Mouse (Mus musculus) C2C12 (cell line): ENCODE measurements around the gene Zfp981. TPM values are rescaled to one million over a fixed set of nuclear protein-coding genes. Genes with fewer than 3 reads are reported as not detected.
"Not testable (repeated sequence)": the region's sequence is repeated elsewhere in the genome, so short reads cannot be mapped to it uniquely, and the experiment has no call there.

ENCODE experiments used
- H3K27me3 ChIP-seq: one replicate; pipeline ENCODE4 v1.6.1; 2011; ENCODE audit not compliant: control insufficient read depth, insufficient read depth, insufficient read length
- H3K36me3 ChIP-seq: one replicate; pipeline ENCODE4 v1.6.1; 2011; ENCODE audit not compliant: control insufficient read depth, insufficient read depth
- H3K4me3 ChIP-seq: one replicate; pipeline ENCODE4 v1.5.1; 2011; ENCODE audit warnings: mild to moderate bottlenecking, control low read depth; ENCODE audit not compliant: poor library complexity, insufficient read depth, severe bottlenecking
- H3K79me2 ChIP-seq: one replicate; pipeline ENCODE4 v1.6.1; 2011; ENCODE audit not compliant: control insufficient read depth, insufficient read depth
- H3K79me3 ChIP-seq: one replicate; pipeline ENCODE4 v1.6.1; 2011; ENCODE audit warnings: low read depth, control low read depth
- H3ac ChIP-seq: one replicate; pipeline ENCODE3; 2011; ENCODE audit warnings: low read depth; ENCODE audit not compliant: control insufficient read depth, insufficient read length
- CEBPB ChIP-seq: IDR thresholded peaks from one replicate; pipeline ENCODE4 v1.6.1; 2011; ENCODE audit warnings: low read depth, mild to moderate bottlenecking, control low read depth, moderate library complexity
- CTCF ChIP-seq: IDR thresholded peaks from one replicate; pipeline ENCODE4 v1.5.1; 2011; ENCODE audit not compliant: control insufficient read depth, insufficient read depth, insufficient read length
- FOSL1 ChIP-seq: IDR thresholded peaks from one replicate; pipeline ENCODE4 v1.8.0; 2011; ENCODE audit warnings: mild to moderate bottlenecking, low read length; ENCODE audit not compliant: poor library complexity, insufficient read depth, severe bottlenecking
- MAX ChIP-seq: IDR thresholded peaks from one replicate; pipeline ENCODE4 v1.6.1; 2011; ENCODE audit warnings: mild to moderate bottlenecking, control low read depth
- MYOD1 ChIP-seq: IDR thresholded peaks from one replicate; pipeline ENCODE4 v1.6.1; 2011; ENCODE audit warnings: low read depth; ENCODE audit not compliant: control insufficient read depth, insufficient read length
- MYOG ChIP-seq: IDR thresholded peaks from one replicate; pipeline ENCODE4 v1.6.1; 2011; ENCODE audit not compliant: control insufficient read depth, insufficient read length; ENCODE audit errors: extremely low read depth
- USF1 ChIP-seq: IDR thresholded peaks from one replicate; pipeline ENCODE4 v1.6.1; 2011; ENCODE audit warnings: low read depth, mild to moderate bottlenecking, control low read depth, moderate library complexity
- polyA plus RNA-seq: library from polyadenylated mRNA; unstranded; fragments of >200 nt; fragmentation: generic; extraction: Trizol; gene quantifications from one replicate; pipeline ENCODE4 v1.2.1, GENCODE M21; 2012; ENCODE audit warnings: missing spikeins

Gene Zfp981
- polyA plus RNA-seq, 1 experiment: 0.08 TPM

DNA sequence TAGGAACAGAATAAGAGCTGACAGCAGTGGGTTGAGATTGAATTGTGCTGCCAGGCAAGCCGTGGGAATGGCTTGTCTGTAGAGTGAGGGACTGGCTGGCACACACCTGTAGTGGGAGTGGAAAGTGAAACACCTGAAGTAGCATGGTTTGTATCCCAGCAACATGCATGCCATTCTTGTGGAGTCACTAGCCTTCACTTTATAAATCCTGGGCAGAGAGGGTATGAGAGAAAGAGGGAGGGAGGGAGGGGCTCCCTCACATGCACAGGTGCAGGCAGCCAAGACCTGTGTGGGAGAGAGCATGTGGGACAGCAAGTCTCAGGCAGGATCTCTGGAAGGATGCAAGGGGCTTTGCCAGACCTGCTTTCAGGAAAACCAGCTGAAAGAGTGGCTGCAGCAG is 44.1 kb upstream of the Zfp981 start:
- Histone ChIP-seq H3K27me3 (no peaks in the 10 kb centered on the region), H3K79me3 (no peaks in the 10 kb centered on the region), H3K4me3 (no peak overlapping the region), H3K36me3 (no peaks in the 10 kb centered on the region), H3ac (no peak overlapping the region), H3K79me2 (no peaks in the 10 kb centered on the region)
- TF ChIP-seq MYOD1 (no peak), FOSL1 (no peak), USF1 (no peak), CTCF (no peak), MYOG (no peak), CEBPB (no peak), MAX (no peak)

DNA sequence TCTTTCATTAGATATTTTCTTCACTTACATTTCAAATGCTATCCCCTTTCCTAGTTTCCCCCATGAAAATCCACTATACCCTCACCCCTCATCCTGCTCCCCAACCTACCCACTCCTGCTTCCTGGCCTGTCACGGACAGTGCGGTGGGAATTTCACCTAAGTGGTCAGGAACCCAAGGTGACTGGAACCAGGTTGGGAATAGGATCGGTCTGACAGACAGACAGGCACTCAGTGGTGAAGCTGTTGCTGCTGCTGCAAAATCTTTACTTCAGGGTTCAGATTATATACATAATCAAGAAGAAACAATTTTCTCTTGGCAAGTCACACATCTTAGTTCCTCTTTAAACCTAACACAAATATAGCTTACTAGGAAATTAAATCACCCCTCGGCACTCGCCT is 42.0 kb upstream of the Zfp981 start:
- not testable (repeated sequence) for H3K79me3 ChIP-seq, H3K36me3 ChIP-seq, H3K79me2 ChIP-seq, H3ac ChIP-seq, H3K27me3 ChIP-seq, H3K4me3 ChIP-seq

DNA sequence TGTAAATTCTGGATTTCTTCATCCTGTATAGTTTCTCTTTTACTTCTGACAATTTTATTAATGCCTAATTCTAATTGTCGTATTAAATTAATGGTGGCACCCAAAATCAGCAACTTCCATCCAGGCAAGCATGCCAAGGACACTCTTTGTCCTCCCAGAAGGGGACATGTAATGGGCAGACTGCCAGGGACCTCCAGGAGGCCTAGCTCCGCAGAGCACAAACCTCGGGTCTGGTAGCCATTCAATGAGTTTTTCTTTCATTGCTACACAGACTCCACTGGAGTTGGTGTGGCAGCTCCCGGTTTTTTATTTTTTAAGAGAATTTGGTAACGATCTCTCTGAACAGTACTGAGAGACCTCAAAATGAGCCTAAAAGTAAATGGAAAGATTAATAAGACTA is 41.1 kb upstream of the Zfp981 start:
- H3K27me3 ChIP-seq, H3K36me3 ChIP-seq, H3K79me2 ChIP-seq, H3K79me3 ChIP-seq, H3K4me3 ChIP-seq, H3ac ChIP-seq: not testable (repeated sequence)

DNA sequence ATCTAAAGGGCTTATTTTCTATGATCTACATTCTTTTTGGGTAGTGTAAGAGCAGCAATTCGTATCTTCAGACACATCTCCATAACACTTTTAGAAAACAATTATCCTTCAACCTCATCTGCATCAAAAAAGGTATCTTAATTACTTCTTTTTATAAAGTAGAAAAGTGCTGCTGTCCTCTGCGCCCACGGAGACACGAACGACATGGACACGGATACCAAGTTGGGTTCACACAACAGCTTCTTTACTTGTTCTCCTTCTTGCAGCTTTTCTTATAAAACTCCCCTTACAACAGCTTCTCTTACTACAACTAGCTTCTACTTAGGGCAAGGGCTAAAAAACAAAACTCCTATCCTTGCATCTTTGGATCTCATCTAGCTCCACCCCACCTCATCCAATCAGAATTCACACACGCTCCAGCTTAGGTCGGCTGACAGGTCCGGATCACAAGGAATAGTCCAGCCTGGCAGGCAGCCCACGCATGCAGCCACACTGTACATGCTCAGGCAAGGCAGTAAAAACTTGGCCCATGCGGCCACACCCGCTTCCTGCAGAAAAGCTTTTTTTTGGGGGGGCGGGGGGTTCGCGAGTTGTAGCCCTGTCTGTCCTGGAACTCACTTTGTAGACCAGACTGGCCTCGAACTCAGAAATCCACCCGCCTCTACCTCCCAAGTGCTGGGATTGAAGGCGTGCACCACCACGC is 38.0 kb upstream of the Zfp981 start:
- H3K79me3 ChIP-seq, H3K79me2 ChIP-seq, H3K4me3 ChIP-seq, H3K27me3 ChIP-seq, H3ac ChIP-seq, H3K36me3 ChIP-seq: not testable (repeated sequence)

DNA sequence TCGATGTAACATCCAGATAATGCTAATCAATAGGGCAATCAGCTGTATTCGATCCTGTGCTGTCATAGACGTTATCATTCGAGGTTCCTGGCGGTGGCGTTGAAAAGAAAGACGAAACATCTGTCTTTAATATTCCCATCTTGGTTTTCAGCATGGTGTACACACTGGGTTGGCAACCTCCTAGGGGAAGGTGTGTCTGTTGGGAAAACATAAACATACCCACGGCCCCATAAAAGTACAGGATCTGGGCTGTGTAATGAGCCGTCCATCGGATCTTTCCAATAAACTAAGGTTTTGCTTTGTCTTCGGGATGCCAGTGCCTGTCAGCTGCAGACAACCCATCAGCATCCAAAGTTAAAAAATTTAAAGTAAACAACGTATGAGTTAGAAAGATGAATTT is 31.8 kb upstream of the Zfp981 start:
- not testable (repeated sequence) for H3ac ChIP-seq, H3K79me3 ChIP-seq, H3K27me3 ChIP-seq, H3K4me3 ChIP-seq, H3K36me3 ChIP-seq, H3K79me2 ChIP-seq

DNA sequence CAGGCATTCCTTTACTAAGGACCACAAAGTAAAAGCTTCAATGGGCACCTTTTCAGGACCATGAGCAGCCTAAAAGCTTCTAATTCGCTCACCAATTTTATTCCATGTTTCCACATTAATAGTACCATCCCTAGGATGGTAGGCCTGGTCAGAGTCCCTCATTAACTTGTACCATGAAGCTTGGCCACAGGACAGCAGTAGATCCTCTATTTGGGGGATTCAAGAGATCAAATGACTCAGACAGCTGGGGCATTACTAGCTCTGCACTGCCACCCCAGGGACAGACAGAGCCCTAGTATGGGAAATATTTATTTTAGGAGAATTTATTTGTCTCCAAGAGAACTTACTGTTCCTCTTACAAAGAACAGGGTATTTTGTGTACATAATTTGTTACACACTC is 27.6 kb upstream of the Zfp981 start:
- not testable (repeated sequence) for H3K79me3 ChIP-seq

DNA sequence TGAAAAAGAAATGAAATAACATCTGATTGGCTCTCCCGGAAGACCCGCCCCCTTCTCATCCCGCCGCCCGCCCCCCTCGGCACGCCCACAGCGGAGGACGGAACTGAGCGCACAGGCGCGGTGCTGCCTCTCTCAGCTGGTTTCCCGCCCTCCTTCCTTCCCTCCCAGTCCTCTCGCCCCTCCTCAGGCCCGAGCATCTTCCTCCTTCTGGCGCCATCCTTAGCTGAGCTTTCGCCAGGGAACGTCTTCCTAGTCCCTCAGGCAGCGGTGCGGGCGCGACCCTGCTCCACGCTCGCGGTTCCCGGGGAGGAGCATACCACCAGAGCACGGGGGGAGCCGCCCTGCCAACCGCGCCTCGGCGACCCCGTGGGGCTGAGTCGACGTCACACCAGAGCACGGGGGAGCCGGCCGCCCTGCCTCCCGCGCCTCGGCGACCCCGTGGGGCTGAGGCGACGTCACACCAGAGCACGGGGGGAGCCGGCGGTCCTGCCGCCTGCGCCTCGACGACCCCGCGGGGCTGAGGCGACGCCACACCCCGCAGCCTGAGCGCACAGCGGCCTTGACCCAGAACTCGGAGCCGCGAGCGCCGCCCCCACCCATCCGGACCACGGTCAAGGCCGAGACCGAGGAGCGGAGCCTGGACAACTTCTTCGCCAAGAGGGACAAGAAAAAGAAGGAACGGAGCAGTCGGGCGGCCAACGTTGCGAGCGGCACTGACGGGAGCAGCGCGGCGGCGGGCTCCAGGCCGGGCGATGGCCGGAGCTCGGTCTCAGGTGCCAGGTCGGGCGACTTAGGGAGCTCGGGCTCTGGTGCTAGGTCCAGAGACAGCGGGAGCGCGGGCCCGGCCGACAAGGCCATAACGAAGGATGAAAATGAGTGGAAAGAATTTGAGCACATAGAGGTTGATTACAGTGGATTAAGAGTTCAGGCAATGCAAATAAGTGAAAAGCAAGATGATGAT is 26.8 kb upstream of the Zfp981 start:
- H3K27me3 ChIP-seq, H3K4me3 ChIP-seq, H3ac ChIP-seq, H3K79me2 ChIP-seq, H3K79me3 ChIP-seq, H3K36me3 ChIP-seq: not testable (repeated sequence)

More for the DNA sequence above, 27.6 kb upstream of the Zfp981 start:
- H3K27me3 ChIP-seq, H3K4me3 ChIP-seq, H3ac ChIP-seq, H3K36me3 ChIP-seq, H3K79me2 ChIP-seq: not testable (repeated sequence)

DNA sequence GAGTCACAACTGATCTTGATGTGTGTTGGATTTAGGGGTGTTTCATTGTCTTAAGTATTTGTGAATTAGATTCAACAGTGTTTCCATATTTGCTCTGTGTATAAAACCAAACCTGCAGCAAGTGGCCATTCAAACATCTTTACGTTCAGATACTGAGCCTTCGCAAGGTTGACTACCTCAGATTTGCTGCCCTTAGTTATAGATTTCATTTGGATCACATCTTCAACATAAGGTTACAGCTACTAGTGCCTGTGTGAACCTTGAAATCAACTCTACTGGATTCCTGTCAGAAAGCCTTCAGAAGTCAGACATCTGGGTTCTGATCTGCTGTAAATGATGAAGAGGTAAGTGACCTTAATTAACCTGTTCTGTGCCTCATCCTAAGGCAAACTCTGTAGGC is 25.6 kb upstream of the Zfp981 start:
- not testable (repeated sequence) for H3K79me2 ChIP-seq, H3K79me3 ChIP-seq, H3ac ChIP-seq, H3K4me3 ChIP-seq, H3K36me3 ChIP-seq, H3K27me3 ChIP-seq
